Mouse (Mus musculus): ENCODE measurements at regions not wholly inside any gene's neighbourhood (a gene's known extent, or its start where the extent isn't known, plus 50 kb on each side); places are given as distances from the start of the nearest gene placed in this dataset.
A peak's percentile ranks its signal among the peaks of the same experiment; 100 is the strongest.
"Not testable (repeated sequence)": the region's sequence is repeated elsewhere in the genome, so short reads cannot be mapped to it uniquely, and the experiment has no call there.

DNA sequence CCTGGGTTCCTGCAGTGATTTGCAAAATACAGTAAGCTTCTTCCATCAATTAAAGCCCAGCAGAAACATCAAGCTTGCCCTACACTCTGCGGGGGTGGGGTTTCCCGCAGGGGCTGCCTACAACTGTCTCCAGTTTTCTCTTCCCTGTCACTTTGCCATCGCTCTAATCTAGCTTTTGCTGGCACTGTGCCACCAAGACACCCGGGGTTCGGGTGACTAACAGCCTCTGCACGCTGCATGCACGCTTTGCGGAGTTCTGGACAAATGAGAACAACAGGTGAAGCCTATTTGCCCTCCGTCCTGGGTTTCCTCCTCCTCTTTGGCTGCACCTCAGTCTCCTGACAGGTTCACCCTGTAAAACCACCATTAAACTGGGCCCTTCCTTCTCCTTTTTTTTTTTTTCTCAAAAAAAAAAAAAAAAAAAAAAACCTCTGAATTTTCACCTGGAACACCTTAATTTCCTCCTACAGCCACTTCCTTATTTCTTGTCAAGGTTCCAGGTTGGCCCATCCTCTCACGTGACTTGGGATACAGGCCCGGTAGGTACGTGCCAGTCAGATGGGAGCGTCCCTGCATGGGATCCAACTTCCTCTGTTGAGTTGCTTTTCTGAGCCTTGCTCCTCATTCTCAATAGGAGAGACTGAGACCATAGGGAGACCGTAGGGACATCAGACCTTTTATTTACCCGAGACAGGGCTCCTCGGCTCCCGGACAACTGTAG lies 262.7 kb downstream of the Gadd45g start:
- DNase-seq, result peak; percentile 21

GRCm38 (mm10) chr13:52110750-52111149 lies 264.3 kb downstream of the Gadd45g start:
- DNase-seq, result no peak

- peak; percentile 12 for DNase-seq
These were observed 267.1 kb downstream of the Gadd45g start for GRCm38 (mm10) chr13:52113549-52113948.

GRCm38 (mm10) chr13:52114431-52114830 lies 268.0 kb downstream of the Gadd45g start:
- no peak for DNase-seq

DNA sequence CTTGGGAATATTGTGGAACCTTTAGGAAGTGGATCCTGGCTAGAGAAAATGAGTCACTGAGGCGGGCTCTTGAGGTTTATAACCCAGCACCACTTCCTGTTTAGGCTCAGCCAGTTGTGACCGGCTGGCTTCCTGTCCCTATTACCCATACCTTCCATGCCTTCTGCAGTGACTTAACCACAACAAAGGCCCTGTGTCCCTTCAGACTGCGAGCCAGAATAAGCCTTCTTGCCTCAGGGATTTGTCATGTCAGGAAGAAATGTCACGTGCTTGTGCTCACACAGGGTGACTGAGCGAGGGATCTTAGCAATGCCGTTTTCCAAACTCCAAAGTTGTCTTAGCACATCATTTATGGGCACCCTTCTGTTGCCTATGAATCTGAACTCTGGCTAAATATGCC lies 268.5 kb downstream of the Gadd45g start:
- no peak for DNase-seq

DNA sequence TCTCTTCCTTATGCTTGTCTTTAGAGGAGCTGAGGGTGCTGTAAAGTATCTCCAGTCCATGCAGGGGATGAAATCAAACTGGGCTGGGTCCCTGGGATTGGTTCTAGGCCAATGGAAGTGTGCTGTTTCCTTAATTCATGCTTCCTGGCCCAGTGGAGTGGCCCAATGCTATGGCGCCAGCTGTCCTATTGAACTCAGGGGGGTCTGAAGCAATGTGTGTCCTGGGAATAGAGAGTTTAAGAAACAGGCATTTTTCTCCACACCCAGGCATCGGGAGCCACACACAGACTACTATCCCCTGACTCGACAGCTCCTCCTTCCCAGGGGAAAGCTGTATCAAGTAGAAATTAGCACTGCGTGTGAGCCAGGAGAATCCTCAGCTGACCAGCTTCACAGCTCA lies 269.8 kb downstream of the Gadd45g start:
- no peak for DNase-seq

DNA sequence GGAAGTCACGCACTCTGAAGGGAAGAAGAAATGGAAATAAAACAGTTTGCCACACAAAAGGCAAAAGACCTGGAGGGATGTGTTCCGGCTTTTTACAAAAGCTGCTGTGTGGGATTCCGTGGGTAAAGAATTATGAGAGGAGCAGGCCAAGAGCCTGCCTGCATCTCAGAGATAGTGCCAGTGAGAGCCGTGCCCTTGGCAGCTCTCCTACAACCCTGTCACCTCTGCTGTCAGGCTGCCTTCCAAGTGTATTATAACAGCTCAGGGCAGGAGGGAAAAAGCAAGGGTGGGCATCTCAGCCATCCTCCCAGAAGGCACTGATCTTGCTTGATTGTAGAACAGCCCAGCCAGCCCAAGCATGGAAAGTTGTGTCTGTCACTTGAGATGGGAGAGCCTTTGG lies 270.3 kb downstream of the Gadd45g start:
- no peak for DNase-seq

DNA sequence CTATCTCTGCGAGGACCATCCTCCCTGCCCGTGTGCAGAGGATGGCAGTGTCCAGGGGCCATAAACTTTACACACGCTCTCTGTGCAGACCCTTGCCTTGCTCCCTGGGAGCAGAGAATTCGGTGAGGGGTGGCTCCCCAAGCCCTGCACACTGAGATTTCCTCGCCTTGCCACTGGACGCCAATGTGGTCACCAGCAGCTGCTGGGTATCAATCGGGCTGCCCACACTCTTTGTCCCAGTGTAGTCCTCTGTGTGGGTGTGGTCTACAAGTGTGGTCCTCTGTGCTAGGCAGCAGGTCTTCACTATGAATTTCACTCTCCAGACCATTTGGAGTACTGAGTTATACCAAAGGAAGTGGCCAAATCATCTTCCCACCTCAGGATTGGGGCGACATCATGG lies 274.3 kb downstream of the Gadd45g start:
- no peak for DNase-seq

DNA sequence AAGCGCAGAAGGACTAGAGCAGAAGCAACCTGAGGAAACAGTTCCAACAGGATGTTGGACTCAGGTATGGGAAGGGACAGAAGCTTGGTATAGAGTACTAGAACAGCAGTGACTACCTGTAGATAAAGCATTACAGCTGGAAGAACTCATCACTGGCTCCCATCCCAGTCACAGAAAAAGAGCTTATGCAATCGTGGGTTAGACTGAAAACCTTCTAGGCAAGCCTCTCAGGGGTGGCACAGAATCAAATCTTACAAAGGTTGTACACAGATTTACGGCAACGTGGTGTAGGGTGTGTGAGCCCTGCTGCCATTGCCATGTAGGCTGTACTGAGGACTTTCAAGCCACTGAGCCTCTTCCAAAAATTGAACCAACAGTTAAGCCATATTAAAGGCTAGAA lies 278.6 kb downstream of the Gadd45g start:
- DNase-seq, result no peak

DNA sequence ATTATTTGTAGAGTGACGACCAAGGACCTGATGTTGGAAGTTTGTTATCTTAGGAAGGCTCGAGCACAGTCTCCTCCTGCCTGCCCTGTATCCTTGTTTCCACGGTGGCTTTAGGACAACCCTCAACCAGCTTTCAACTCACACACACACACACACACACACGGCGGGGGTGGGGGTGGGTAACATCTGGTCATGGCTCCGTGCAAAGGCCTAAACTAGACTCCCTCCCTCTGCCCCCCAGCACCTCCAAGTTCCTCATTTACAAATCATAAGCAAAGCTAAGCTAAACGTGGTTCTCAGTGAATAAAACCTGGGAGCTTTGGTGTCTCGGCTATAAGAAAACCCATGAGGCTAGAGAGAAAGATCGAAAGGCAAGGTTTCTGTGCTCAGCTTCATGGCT lies 281.3 kb downstream of the Gadd45g start:
- DNase-seq, result no peak

- DNase-seq, result no peak
These were observed 283.0 kb downstream of the Gadd45g start for GRCm38 (mm10) chr13:52129466-52129865.

GRCm38 (mm10) chr13:52133202-52133601 lies 286.7 kb downstream of the Gadd45g start:
- no peak for DNase-seq

GRCm38 (mm10) chr13:52138331-52138945 lies 292.0 kb downstream of the Gadd45g start:
- no peak for DNase-seq

DNA sequence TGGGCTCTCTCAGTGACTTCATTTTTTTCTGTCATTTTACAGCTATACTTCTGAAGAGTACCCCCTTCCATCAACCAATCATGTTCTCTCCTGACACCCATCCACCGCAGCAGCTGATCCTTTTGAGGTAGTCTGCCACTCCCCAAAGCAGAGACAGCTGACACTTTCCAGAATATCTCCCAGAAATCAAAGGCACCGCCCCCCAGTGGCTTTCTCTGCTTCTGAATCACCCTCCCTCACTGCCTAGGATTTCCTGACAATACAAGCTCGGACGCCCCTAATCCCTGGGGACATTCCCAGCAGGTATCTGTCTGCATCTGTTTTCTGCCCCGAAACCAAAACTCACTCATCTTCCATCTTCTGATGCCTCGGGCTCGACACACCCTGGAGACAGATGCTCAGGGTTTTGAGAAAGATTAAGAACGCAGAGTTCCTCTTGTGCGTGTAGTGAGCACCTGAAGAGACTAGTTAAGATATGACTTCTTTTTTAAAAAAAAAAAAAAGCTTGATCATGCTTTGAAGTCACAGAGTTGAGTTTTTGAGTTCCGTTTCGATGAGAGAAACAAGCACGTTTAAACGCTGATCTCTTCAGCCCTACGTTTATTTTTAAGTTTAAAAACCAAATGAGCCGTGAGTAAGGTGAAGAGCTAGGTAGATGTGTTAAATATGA lies 292.8 kb downstream of the Gadd45g start:
- no peak for DNase-seq

DNA sequence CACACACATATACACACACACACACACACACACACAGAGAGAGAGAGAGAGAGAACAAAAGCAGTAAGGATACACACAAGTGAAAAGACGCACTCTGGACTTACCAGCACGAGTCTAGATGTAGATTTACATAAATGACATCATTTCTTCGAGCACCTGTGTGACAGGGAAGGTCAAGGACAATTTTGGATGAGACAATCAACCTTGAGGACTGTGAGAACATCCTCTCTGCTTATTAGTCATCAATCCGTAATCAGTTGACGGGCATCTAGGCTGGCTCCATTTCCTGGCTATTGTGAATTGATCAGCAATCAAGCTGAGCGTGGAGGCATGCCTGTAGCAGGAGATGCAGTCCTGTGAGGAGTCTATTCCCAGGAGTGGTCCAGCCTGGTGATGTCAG lies 293.7 kb downstream of the Gadd45g start:
- no peak for DNase-seq

GRCm38 (mm10) chr13:52144066-52144465 lies 297.6 kb downstream of the Gadd45g start:
- DNase-seq, result not testable (repeated sequence)

DNA sequence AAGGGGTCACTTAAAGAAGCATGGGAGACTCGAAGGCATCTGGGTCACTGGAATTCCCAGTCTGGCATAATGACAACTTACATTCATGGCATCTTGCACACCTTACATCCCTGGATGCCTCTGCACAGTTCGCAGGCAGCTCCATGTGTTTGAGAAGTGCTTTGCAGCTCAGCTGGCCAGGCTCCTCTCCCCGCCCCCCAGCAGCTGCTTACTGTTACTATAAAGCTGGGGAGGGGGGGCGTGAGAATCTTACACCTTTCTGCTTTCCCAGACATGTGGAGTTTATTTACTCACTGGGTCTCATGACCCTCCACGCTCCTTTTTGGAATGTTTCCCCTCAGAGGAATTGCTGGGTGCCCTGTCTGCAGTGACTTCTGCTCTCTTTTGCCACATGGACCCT lies 299.4 kb downstream of the Gadd45g start:
- DNase-seq, result no peak

DNA sequence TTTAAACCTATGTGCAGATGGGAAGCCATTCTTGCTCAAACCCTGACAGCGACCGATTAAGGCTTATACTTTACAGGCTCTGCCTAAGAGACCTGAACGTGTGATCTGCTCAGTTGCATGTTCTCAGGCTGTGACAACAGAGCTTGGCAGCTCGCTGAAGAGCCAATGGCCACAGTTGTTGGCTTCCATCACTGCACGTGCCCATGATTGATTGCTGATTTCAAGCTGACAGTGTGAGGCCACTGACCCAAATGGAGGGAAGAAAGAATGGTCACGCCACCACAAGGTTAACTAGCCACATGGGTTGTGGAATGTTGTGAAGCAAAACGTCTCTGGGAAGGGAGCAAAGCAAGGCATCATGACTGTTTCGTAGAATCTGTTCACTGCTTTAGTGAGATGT lies 303.8 kb downstream of the Gadd45g start:
- DNase-seq, result no peak

DNA sequence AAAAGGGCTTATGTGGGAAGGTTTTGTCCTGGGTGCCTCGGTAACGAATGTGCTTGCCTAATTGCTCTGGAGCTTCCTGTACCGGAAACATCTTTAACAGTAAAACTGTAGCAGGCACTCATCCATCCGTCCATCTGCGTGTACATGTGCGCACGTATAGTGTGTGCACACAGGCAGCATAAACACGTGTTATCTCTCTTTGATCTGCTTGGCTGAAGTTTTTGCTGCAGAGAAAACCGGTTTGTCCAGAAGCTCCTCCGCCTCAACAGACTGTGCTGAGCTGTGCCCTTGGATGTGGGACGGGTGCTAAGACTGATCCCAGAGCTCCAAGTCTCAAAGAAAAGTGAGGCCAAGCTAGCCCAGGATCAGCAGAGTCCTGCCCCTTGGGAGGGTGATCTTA lies 305.3 kb downstream of the Gadd45g start:
- no peak for DNase-seq

DNA sequence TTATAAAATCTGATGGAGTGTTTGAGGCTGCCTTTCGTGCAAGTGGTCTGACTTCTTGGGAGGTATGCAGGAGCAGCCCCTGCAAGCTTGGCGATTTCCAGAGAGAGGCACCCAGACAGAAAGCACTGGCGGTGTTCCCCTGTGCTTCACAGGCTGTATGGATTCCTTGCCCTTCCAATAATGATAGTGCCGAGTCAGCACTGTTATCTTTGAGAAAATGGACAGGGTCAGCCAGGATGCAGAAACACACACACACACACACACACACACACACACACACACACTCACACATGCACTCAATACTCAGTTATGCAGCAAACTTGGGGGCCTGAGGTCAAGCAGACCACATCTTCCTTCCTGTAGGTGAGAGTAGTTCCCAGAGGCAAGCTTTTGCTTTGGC lies 305.7 kb downstream of the Gadd45g start:
- DNase-seq, result no peak

DNA sequence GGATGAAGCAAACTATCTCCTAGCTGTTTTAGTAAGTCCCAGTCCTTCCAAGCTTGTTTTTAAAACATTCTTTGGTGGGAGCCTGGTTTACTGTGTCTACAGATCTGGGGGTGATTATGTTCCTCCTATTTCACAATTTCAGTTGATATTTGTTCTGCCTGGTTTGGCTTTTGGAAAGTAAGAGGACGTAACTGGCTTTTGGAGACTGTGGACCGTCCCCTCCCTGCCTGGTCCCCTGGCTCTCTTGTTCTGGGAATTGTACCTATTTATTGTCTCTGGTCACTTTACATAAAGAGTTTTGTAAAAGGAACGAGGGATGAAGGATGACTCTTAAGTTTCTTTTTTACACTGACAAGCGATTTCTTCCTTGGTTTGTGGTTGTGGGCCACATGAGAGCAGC lies 306.6 kb downstream of the Gadd45g start:
- DNase-seq, result no peak

GRCm38 (mm10) chr13:52153576-52153975 lies 307.1 kb downstream of the Gadd45g start:
- DNase-seq, result no peak

DNA sequence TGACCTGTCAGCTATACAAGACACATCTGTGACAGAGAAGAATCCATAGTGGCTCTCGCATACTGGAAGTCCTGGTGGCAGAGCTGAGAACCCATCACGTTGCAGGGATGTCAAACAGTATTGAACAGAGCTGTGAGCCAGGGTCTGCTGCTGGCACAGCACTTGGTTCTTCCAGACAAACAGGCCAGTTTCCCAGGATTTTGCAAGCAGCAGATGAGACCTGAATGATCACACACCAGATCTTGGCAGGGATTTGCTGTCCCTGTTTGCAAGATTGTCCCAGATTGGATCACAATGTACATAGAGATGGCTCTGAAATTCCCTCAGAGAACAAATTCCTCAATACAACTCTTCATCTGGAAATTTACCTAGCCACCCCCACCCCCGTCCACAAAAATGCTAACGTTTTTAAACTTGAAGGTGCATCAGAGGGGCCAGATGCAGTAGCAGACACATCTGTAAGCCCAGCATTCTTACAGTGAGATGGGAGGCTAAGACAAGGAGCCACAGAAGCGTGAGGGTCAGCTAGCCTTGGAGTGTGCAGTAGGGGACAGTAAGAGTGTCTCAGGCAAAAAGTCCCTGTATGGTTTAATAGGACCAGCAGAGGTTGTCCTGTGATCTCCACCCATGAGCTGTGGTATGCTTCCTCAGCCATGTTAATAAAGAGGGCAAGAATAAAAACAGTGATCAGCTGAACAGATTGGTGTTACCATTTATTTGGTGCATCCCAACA lies 307.8 kb downstream of the Gadd45g start:
- DNase-seq, result no peak

All from right cerebral cortex, postnatal 14 days (tissue).